Mouse (Mus musculus): ENCODE measurements around the gene Thbs4.

GRCm38 (mm10) chr13:92772500-92772899, 22.1 kb downstream of the Thbs4 start:
- TF ChIP-seq CTCF (conservative IDR thresholded peaks at IDR 0.05; ENCODE audit: low read length) (no peak), POU5F1 (IDR thresholded peaks at IDR 0.05; ENCODE audit: borderline replicate concordance, low read length) (no peak), NANOG (IDR thresholded peaks at IDR 0.05; ENCODE audit: borderline replicate concordance, low read length) (no peak)

Data from E14TG2a.4 (cell line).